Mouse (Mus musculus): ENCODE results near the gene Ccdc146. TPM values are rescaled to one million over a fixed set of nuclear protein-coding genes. Genes with fewer than 3 reads are reported as not detected.

Gene Ccdc146
- 0.36 TPM in 1 of 2 replicates, not detected in the other for polyA plus RNA-seq (2014; fragmentation: Nextera tagmentation; extraction: Ambion mirVana)

DNA sequence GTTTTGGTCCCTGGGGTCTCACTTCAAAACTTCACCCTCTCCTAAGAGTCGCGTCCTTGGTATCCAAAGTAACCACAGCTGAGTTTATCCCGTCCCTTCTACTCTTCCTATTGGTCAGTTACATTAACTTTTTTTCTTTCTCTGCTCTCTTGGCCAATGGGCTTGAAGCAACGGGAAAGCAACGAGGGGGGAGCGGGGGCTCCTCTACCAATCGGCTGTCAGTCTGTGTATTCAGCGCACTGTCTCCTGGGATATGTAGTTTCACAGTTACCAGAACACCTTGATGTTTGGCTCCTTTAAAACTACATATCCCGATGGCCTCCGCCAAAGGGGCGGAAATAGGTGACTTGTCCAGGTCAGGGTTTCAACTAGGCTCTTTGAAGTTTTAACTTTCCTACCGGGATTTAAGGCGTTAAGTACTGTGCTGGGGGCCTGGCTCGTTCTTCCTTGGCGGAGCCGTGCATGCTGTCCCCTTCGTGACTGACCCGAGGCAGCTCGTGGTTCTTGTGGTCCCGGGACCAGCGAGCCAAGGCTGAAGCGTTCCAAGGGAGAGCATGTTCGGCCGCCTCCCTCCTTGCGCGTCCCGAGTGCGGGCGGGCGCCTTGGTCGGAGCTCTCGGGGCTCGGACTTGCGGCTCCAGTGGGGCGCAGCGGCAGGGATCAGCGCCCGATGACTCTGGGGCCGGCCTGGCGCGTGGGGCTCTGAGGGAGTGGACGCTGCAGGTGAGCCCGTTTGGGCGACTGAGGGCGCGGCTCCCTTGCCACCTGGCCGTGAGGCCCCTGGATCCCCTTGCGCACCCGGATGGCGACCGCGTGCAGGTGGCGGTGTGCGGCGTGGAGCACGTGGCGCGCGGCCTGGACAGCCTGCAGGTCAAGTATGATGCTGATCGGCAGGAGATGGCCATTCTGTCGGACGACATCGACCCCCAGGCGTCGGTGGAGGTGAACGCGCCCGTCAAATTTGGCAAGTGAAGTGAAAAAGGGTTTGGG, at the start of gene Ccdc146, which contains the start of gene Fam185a:
Gene Ccdc146 (minus strand): TSS at position 64 of the 989 bp plus-strand sequence.
Gene Fam185a (plus strand): TSS at position 345 of the 989 bp plus-strand sequence.
- H3K27me3 ChIP-seq (ENCODE audit: control insufficient read depth, insufficient read depth, low read length), result no peaks in the 10 kb centered on the region
- H3K36me3 ChIP-seq (ENCODE audit: control insufficient read depth, insufficient read depth, low read length), result no peaks in the 10 kb centered on the region
- DNase-seq (ENCODE audit: low spot score) (peak; percentile 94), ATAC-seq (replicated peaks; ENCODE audit: low FRiP score) (peak; percentile 100)
- H3K9me3 ChIP-seq (ENCODE audit: control insufficient read depth, low read length), result no peaks in the 10 kb centered on the region
- no peak within 1 kb of the TSS for H3K27ac ChIP-seq (ENCODE audit: low read depth, low read length)
- H3K4me3 ChIP-seq (ENCODE audit: low read depth, low read length), result peak within 1 kb of the TSS; percentile 75
- peaks cover 4% of the 10 kb centered on the region; the same call in 1 of the 2 replicates for H3K4me1 ChIP-seq (replicated peaks; ENCODE audit: control insufficient read depth, insufficient read depth, low read length)
- H3K9ac ChIP-seq (ENCODE audit: low read length), result peak within 1 kb of the TSS; percentile 66
- peak within 1 kb of the TSS; percentile 92 for H3K4me2 ChIP-seq (ENCODE audit: low read depth, low read length, severe bottlenecking)
- WGBS, result under 1% methylated on average over 68 of the region's 68 CpGs

DNA sequence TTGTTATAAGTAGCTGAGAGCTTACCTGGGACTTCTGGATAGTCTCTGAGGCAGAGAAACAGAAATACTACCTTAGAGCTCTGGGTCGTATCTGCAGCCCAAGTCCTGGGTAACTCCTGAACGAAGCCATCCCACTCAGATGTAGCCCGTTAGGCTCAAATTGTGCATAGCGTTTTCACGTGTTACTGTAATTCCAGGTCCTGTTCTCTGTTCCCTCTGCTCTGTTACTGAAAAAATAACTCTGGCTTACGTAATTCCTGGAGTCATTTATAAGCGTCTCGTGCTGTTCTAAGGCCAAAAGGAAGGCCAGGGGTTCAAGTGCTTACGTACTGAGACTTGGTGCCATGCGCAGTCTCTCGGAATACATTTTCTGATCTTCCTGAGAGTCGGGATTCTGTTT, 43.6 kb upstream of the Ccdc146 start:
- Histone ChIP-seq H3K4me2 (ENCODE audit: low read depth, low read length, severe bottlenecking) (no peak overlapping the region), H3K4me3 (ENCODE audit: low read depth, low read length) (no peak overlapping the region), H3K9me3 (ENCODE audit: control insufficient read depth, low read length) (no peaks in the 10 kb centered on the region), H3K4me1 (replicated peaks; ENCODE audit: control insufficient read depth, insufficient read depth, low read length) (no peaks in the 10 kb centered on the region), H3K9ac (ENCODE audit: low read length) (no peak overlapping the region), H3K36me3 (ENCODE audit: control insufficient read depth, insufficient read depth, low read length) (no peaks in the 10 kb centered on the region), H3K27ac (ENCODE audit: low read depth, low read length) (no peak overlapping the region), H3K27me3 (ENCODE audit: control insufficient read depth, insufficient read depth, low read length) (no peaks in the 10 kb centered on the region)
- DNase-seq (ENCODE audit: low spot score) (no peak), ATAC-seq (replicated peaks; ENCODE audit: low FRiP score) (no peak)
- WGBS, result 96% methylated on average over 12 of the region's 12 CpGs

DNA sequence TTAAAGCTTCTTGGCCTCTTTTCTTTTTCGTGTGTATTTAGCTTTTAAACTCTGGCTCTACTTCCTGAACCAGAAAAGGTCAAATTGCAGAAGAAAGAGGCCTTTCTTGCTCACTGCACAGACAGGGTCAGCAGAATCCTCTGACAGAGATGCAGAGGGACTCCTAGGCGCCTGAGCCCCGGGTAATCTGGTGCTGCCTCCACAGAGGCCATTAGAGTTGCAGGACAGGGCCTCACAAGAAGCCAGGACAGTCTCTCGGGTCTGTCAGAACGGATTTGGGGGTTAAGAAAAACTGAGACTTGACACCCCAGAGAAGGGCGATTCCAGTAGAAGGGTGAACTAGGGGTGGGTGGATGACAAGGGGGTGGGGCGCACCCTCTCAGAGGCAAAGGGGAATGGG, 42.9 kb upstream of the Ccdc146 start:
- WGBS, result 70% methylated on average over 7 of the region's 7 CpGs
- no peak overlapping the region for H3K9ac ChIP-seq (ENCODE audit: low read length)
- H3K27me3 ChIP-seq (ENCODE audit: control insufficient read depth, insufficient read depth, low read length), result no peaks in the 10 kb centered on the region
- no peak overlapping the region for H3K4me3 ChIP-seq (ENCODE audit: low read depth, low read length)
- ATAC-seq (replicated peaks; ENCODE audit: low FRiP score) (no peak), DNase-seq (ENCODE audit: low spot score) (no peak)
- H3K4me1 ChIP-seq (replicated peaks; ENCODE audit: control insufficient read depth, insufficient read depth, low read length), result no peaks in the 10 kb centered on the region
- no peaks in the 10 kb centered on the region for H3K36me3 ChIP-seq (ENCODE audit: control insufficient read depth, insufficient read depth, low read length)
- no peaks in the 10 kb centered on the region for H3K9me3 ChIP-seq (ENCODE audit: control insufficient read depth, low read length)
- no peak overlapping the region for H3K4me2 ChIP-seq (ENCODE audit: low read depth, low read length, severe bottlenecking)
- no peak overlapping the region for H3K27ac ChIP-seq (ENCODE audit: low read depth, low read length)

DNA sequence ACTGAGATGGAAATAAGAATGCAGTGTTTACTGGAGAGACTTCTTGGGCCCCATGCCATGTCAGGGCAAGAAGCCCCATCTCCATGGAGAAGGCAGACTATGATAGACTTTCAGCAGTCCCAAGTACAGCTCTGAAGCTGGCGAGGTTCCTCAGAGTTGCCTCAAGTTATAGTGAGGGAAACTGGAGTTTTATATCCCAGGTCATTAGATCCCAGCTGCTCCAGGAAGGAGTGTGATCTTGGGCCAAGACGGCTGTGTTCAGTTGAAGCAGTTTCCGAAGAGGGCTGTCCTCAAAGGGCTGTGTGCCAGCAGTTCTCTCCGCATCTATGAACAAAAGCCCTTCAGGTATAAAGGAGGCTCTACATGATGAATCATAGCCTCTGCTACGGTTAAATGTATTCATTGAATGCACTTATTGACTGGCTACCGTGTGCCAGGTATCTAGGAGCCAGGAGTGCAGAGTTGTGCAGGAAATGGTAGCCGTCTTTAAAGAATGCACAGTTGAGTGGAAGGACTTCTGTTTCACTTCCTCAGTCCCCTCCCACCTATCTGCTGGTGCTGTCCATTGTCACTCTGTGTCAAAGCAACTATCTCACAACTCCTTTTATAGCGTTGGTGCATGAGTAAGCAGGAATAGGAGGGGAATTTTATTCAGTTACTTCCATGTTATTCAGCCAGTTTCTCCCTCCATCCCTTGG, 16.5 kb upstream of the Ccdc146 start:
- Histone ChIP-seq H3K27me3 (ENCODE audit: control insufficient read depth, insufficient read depth, low read length) (no peaks in the 10 kb centered on the region), H3K4me3 (ENCODE audit: low read depth, low read length) (no peak overlapping the region), H3K4me2 (ENCODE audit: low read depth, low read length, severe bottlenecking) (no peak overlapping the region), H3K4me1 (replicated peaks; ENCODE audit: control insufficient read depth, insufficient read depth, low read length) (peaks cover 1% of the 10 kb centered on the region; the same call in 1 of the 2 replicates), H3K9ac (ENCODE audit: low read length) (no peak overlapping the region), H3K27ac (ENCODE audit: low read depth, low read length) (no peak overlapping the region), H3K9me3 (ENCODE audit: control insufficient read depth, low read length) (no peaks in the 10 kb centered on the region), H3K36me3 (ENCODE audit: control insufficient read depth, insufficient read depth, low read length) (no peaks in the 10 kb centered on the region)
- ATAC-seq (replicated peaks; ENCODE audit: low FRiP score) (no peak), DNase-seq (ENCODE audit: low spot score) (no peak)
- 87% methylated on average over 8 of the region's 8 CpGs for WGBS

DNA sequence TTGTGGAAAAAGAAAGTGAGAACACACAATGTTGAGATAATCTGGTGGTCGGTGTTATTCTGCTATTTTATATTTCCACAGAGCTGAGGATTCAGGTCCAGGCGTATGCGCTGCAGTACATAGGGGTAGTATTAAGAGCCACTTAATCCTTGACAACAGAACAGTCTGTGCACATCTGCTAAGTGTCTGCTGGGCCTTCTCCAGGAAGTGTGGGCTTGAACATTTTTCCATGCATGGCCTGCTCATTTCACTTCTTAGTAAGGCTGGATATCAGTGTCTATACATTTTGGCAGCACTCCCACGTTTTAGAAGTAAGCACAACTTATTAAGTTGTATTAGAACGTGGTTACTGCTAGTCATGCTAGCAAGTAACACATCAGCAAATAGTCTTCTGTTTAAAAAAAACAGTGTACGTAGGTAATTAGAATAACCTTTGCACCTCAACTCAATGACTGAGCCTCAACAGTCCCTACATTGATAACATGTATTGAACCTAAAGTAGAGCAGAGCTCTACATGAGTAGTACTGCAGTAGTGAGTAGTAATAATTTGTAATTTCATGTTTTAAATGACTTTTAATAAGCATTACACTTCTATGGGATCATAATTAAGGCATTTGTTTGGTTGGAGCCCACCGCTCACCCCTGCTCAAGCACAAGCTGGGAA, 15.1 kb upstream of the Ccdc146 start:
- no peak overlapping the region for H3K4me2 ChIP-seq (ENCODE audit: low read depth, low read length, severe bottlenecking)
- H3K4me3 ChIP-seq (ENCODE audit: low read depth, low read length), result no peak overlapping the region
- H3K9ac ChIP-seq (ENCODE audit: low read length), result no peak overlapping the region
- DNase-seq (ENCODE audit: low spot score), result no peak
- ATAC-seq (replicated peaks; ENCODE audit: low FRiP score), result no peak
- H3K36me3 ChIP-seq (ENCODE audit: control insufficient read depth, insufficient read depth, low read length), result no peaks in the 10 kb centered on the region
- 96% methylated on average over 7 of the region's 7 CpGs for WGBS
- H3K4me1 ChIP-seq (replicated peaks; ENCODE audit: control insufficient read depth, insufficient read depth, low read length), result peaks cover 1% of the 10 kb centered on the region; the same call in 1 of the 2 replicates
- H3K9me3 ChIP-seq (ENCODE audit: control insufficient read depth, low read length), result no peaks in the 10 kb centered on the region
- H3K27ac ChIP-seq (ENCODE audit: low read depth, low read length), result no peak overlapping the region
- H3K27me3 ChIP-seq (ENCODE audit: control insufficient read depth, insufficient read depth, low read length), result no peaks in the 10 kb centered on the region

DNA sequence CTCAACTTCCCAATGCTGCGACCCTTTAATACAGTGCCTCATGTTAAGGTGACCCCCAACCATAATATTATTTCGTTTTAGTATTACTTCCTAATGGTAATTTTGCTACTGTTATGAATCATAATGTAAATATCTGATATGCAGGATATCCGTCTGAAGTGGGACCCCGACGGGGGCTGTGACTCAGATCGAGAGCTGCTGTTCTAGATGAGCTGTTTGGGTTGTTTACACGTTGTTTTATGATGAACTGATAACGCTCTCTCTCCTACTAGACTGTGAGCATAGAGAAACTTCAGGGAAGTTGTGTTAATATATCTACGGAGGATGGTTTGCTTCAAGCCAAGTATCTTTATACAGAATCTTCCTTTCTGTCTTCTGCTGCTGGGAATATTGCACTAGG, 14.0 kb upstream of the Ccdc146 start:
- Histone ChIP-seq H3K4me2 (ENCODE audit: low read depth, low read length, severe bottlenecking) (no peak overlapping the region), H3K27ac (ENCODE audit: low read depth, low read length) (no peak overlapping the region), H3K4me1 (replicated peaks; ENCODE audit: control insufficient read depth, insufficient read depth, low read length) (peaks cover 1% of the 10 kb centered on the region; the same call in 1 of the 2 replicates), H3K36me3 (ENCODE audit: control insufficient read depth, insufficient read depth, low read length) (no peaks in the 10 kb centered on the region), H3K4me3 (ENCODE audit: low read depth, low read length) (no peak overlapping the region), H3K27me3 (ENCODE audit: control insufficient read depth, insufficient read depth, low read length) (no peaks in the 10 kb centered on the region), H3K9ac (ENCODE audit: low read length) (no peak overlapping the region), H3K9me3 (ENCODE audit: control insufficient read depth, low read length) (no peaks in the 10 kb centered on the region)
- ATAC-seq (replicated peaks; ENCODE audit: low FRiP score), result no peak
- DNase-seq (ENCODE audit: low spot score), result no peak
- 91% methylated on average over 9 of the region's 9 CpGs for WGBS

DNA sequence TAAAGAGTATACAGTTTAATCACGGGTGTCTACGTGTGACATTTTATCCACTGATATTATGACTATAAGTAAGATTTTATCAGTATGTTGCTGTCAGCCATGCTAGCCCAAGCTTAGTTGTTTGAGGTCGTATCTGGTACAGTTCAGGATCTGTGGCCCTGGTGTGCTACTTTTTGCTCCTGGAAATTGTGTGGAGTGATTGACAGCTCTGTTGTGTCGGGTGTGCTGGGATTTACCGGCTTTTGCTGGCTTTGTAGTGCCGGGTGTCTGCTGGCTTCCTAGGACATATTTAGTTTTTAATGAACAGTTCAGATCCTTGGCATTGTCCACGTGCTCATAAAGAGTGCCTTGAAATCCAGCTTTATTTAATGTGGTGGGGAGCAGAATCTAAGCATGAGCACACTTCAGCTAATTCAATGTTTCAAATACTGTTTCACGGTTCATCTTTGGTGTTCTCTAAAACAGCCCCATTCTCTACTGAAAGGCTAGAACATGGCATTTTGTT, 12.0 kb upstream of the Ccdc146 start:
- Histone ChIP-seq H3K36me3 (ENCODE audit: control insufficient read depth, insufficient read depth, low read length) (no peaks in the 10 kb centered on the region), H3K4me3 (ENCODE audit: low read depth, low read length) (no peak overlapping the region), H3K27ac (ENCODE audit: low read depth, low read length) (no peak overlapping the region), H3K9ac (ENCODE audit: low read length) (no peak overlapping the region), H3K27me3 (ENCODE audit: control insufficient read depth, insufficient read depth, low read length) (no peaks in the 10 kb centered on the region), H3K9me3 (ENCODE audit: control insufficient read depth, low read length) (no peaks in the 10 kb centered on the region), H3K4me2 (ENCODE audit: low read depth, low read length, severe bottlenecking) (no peak overlapping the region), H3K4me1 (replicated peaks; ENCODE audit: control insufficient read depth, insufficient read depth, low read length) (peaks cover 1% of the 10 kb centered on the region; the same call in 1 of the 2 replicates)
- ATAC-seq (replicated peaks; ENCODE audit: low FRiP score) (no peak), DNase-seq (ENCODE audit: low spot score) (no peak)
- 40% methylated on average over 8 of the region's 8 CpGs for WGBS
